Mouse (Mus musculus) ES-E14 (cell line): ENCODE results near the gene Uqcc1. TPM values are rescaled to one million over a fixed set of nuclear protein-coding genes. Genes with fewer than 3 reads are reported as not detected.

ENCODE experiments used
- DNase-seq: peaks from one replicate; pipeline ENCODE4 v3.0.0-alpha.2; 2013; ENCODE audit warnings: low read depth, low spot score
- H3K27ac ChIP-seq: 2 replicates; pipeline ENCODE4 v1.5.1; 2012; ENCODE audit warnings: low read depth, mild to moderate bottlenecking, low read length, moderate library complexity, mixed read lengths; ENCODE audit not compliant: poor library complexity, insufficient read depth, severe bottlenecking
- H3K36me3 ChIP-seq: 2 replicates; pipeline ENCODE4 v1.6.1; 2012; ENCODE audit warnings: mild to moderate bottlenecking, low read length, moderate library complexity, mixed read lengths; ENCODE audit not compliant: control insufficient read depth, poor library complexity, insufficient read depth, severe bottlenecking
- H3K4me1 ChIP-seq, 2 experiments: fragments of 150-350 bp in 1 of 2; sonication (generic) in 1 of 2; 2 replicates each; pipeline ENCODE4 v1.6.1; 2012; ENCODE audit warnings: low read length in 2 of 2, mild to moderate bottlenecking in 1 of 2, mixed read lengths in 1 of 2; ENCODE audit not compliant: control insufficient read depth in 2 of 2, insufficient read depth in 2 of 2, poor library complexity in 1 of 2
- H3K4me3 ChIP-seq, 2 experiments: fragments of 150-350 bp in 1 of 2; sonication (generic) in 1 of 2; 2 replicates each; pipeline ENCODE4 v1.5.1; 2012; ENCODE audit warnings: low read length in 2 of 2, low read depth in 1 of 2, mild to moderate bottlenecking in 1 of 2, mixed read lengths in 1 of 2; ENCODE audit not compliant: insufficient read depth in 1 of 2, poor library complexity in 1 of 2, severe bottlenecking in 1 of 2
- H3K9ac ChIP-seq: 2 replicates; pipeline ENCODE4 v1.6.1; 2012; ENCODE audit warnings: low read depth, mild to moderate bottlenecking, low read length, mixed read lengths; ENCODE audit not compliant: poor library complexity, insufficient read depth, severe bottlenecking
- H3K9me3 ChIP-seq: fragments of 150-350 bp; sonication (generic); 2 replicates; pipeline ENCODE4 v1.6.1; 2012; ENCODE audit warnings: low read depth, mild to moderate bottlenecking, low read length; ENCODE audit not compliant: control insufficient read depth, insufficient read depth
- CHD2 ChIP-seq: IDR thresholded peaks from 2 replicates; pipeline ENCODE4 v1.6.1; 2014; ENCODE audit warnings: mild to moderate bottlenecking, low read depth, low read length, inconsistent platforms
- HCFC1 ChIP-seq: IDR thresholded peaks from 2 replicates; pipeline ENCODE4 v1.6.1; 2012; ENCODE audit warnings: low read length, inconsistent platforms, borderline replicate concordance; ENCODE audit not compliant: insufficient read depth
- MAFK ChIP-seq: IDR thresholded peaks from 2 replicates; pipeline ENCODE4 v1.6.1; 2014; ENCODE audit warnings: mild to moderate bottlenecking, low read depth, low read length, inconsistent platforms; ENCODE audit not compliant: insufficient read depth
- ZC3H11A ChIP-seq: IDR thresholded peaks from 2 replicates; pipeline ENCODE4 v1.6.1; 2012; ENCODE audit warnings: low read depth, mild to moderate bottlenecking, inconsistent platforms, low read length, borderline replicate concordance
- ZNF384 ChIP-seq: IDR thresholded peaks from 2 replicates; pipeline ENCODE4 v1.6.1; 2012; ENCODE audit warnings: low read depth, low read length, inconsistent platforms
- in situ Hi-C, 2 experiments: fragments of 600-800 bp; cut with MboI; formaldehyde crosslinking; loops; one replicate each; pipeline ENCODE4 v1.15.1; 2025; ENCODE audit warnings: low sequenced_read_pairs in 2 of 2, inconsistent platforms in 1 of 2; ENCODE audit not compliant: unreplicated experiment in 2 of 2
- total RNA-seq: library from RNA; depleted of rRNA; stranded (reverse); fragments of 300-350 nt; gene quantifications from 2 replicates; pipeline ENCODE4 v1.2.3, GENCODE M21; 2012

The Uqcc1 gene
- total RNA-seq, 1 experiment = 61.7 TPM

- peaks cover 2% of the 10 kb centered on the region; the same call in 1 of the 2 replicates for H3K36me3 ChIP-seq
- no peak for DNase-seq
- in situ Hi-C loops = no loop called here
- no peaks in the 10 kb centered on the region for H3K9me3 ChIP-seq
- no peak overlapping the region for H3K9ac ChIP-seq
- TF ChIP-seq HCFC1 = no peak
- TF ChIP-seq ZNF384 = no peak
- TF ChIP-seq CHD2 = no peak
- TF ChIP-seq MAFK = no peak
- TF ChIP-seq ZC3H11A = no peak
- no peaks in the 10 kb centered on the region for H3K4me1 ChIP-seq
- H3K27ac ChIP-seq = no peak overlapping the region
- no peak overlapping the region for H3K4me3 ChIP-seq
Measured at GRCm38 (mm10) chr2:155894307-155895045, 35.6 kb downstream of the Uqcc1 start.

- Histone ChIP-seq H3K9ac (no peak overlapping the region), H3K9me3 (no peaks in the 10 kb centered on the region), H3K4me3 (no peak overlapping the region), H3K36me3 (peaks cover 3% of the 10 kb centered on the region; the same call in 1 of the 2 replicates), H3K27ac (no peak overlapping the region), H3K4me1 (peaks cover 3 to 4% of the 10 kb centered on the region in 2 experiments; a peak in 2 of 4 replicates)
- in situ Hi-C loops = no loop called here
- no peak for TF ChIP-seq ZC3H11A
- TF ChIP-seq CHD2 = no peak
- no peak for TF ChIP-seq ZNF384
- TF ChIP-seq HCFC1 = no peak
- no peak for TF ChIP-seq MAFK
- DNase-seq = no peak
Measured at GRCm38 (mm10) chr2:155886776-155887175, 43.3 kb downstream of the Uqcc1 start.

- H3K9ac ChIP-seq = no peak overlapping the region
- DNase-seq = no peak
- TF ChIP-seq CHD2 = no peak
- no peak for TF ChIP-seq ZC3H11A
- H3K4me1 ChIP-seq = peaks cover 3 to 4% of the 10 kb centered on the region in 2 experiments; a peak in 2 of 4 replicates
- H3K36me3 ChIP-seq = peaks cover 4% of the 10 kb centered on the region; the same call in 1 of the 2 replicates
- no peak overlapping the region for H3K27ac ChIP-seq
- no peaks in the 10 kb centered on the region for H3K9me3 ChIP-seq
- no peak overlapping the region for H3K4me3 ChIP-seq
- in situ Hi-C loops = no loop called here
Measured at GRCm38 (mm10) chr2:155885271-155885697, 44.8 kb downstream of the Uqcc1 start.

GRCm38 (mm10) chr2:155882087-155882486 is 48.0 kb downstream of the Uqcc1 start:
- no peaks in the 10 kb centered on the region for H3K9me3 ChIP-seq
- H3K4me3 ChIP-seq = no peak overlapping the region
- H3K4me1 ChIP-seq = peaks cover 3 to 4% of the 10 kb centered on the region in 2 experiments; a peak in 2 of 4 replicates
- DNase-seq = no peak
- TF ChIP-seq CHD2 (no peak), HCFC1 (no peak), ZC3H11A (no peak), ZNF384 (no peak), MAFK (no peak)
- no peak overlapping the region for H3K27ac ChIP-seq
- peaks cover 6% of the 10 kb centered on the region; the same call in 1 of the 2 replicates for H3K36me3 ChIP-seq
- H3K9ac ChIP-seq = no peak overlapping the region
- in situ Hi-C loops = no loop called here
